Mouse (Mus musculus) heart, embryonic 14.5 days (tissue): Measurements from ENCODE around the gene Treh. TPM values are rescaled to one million over a fixed set of nuclear protein-coding genes. Genes with fewer than 3 reads are reported as not detected.
A peak's percentile ranks its signal among the peaks of the same experiment; 100 is the strongest.

Experiments
- ATAC-seq: fragments of 200-750 bp; cut with Nextera tagmentation; 2 replicates; pipeline ENCODE4 v1.8.0; 2017; ENCODE audit warnings: low read depth, moderate TSS enrichment; ENCODE audit not compliant: insufficient number of reproducible peaks, insufficient read depth, low FRiP score
- H3K27ac ChIP-seq, 2 experiments: fragments of 200-500 bp in 1 of 2; fragments of 300-500 bp in 1 of 2; sonication (generic) in 1 of 2; replicated peaks in 1 of 2; 2 replicates each; pipeline ENCODE4 v1.5.1; 2012 to 2014; ENCODE audit warnings: low read depth in 2 of 2, low read length in 2 of 2, control low read depth in 1 of 2, mild to moderate bottlenecking in 1 of 2, mixed read lengths in 1 of 2; ENCODE audit not compliant: control insufficient read depth in 1 of 2, insufficient read depth in 1 of 2
- H3K27me3 ChIP-seq: fragments of 300-500 bp; sonication (generic); 2 replicates; pipeline ENCODE4 v1.6.1; 2014; ENCODE audit warnings: mild to moderate bottlenecking, low read length, control low read depth; ENCODE audit not compliant: control insufficient read depth, insufficient read depth
- H3K36me3 ChIP-seq: fragments of 300-500 bp; sonication (generic); 2 replicates; pipeline ENCODE4 v1.6.1; 2014; ENCODE audit warnings: mild to moderate bottlenecking, control low read depth, low read length, mixed read lengths; ENCODE audit not compliant: control insufficient read depth, insufficient read depth
- H3K4me1 ChIP-seq, 2 experiments: fragments of 200-500 bp in 1 of 2; fragments of 300-500 bp in 1 of 2; sonication (generic) in 1 of 2; 2 replicates each; pipeline ENCODE4 v1.6.1; 2012 to 2014; ENCODE audit warnings: low read length in 2 of 2, control low read depth in 1 of 2, mixed read lengths in 1 of 2; ENCODE audit not compliant: control insufficient read depth in 2 of 2, insufficient read depth in 2 of 2
- H3K4me2 ChIP-seq: fragments of 300-500 bp; sonication (generic); 2 replicates; pipeline ENCODE4 v1.6.1; 2014; ENCODE audit warnings: mild to moderate bottlenecking, low read length
- H3K4me3 ChIP-seq, 2 experiments: fragments of 200-500 bp in 1 of 2; fragments of 300-500 bp in 1 of 2; sonication (generic) in 1 of 2; 2 replicates each; pipeline ENCODE4 v1.5.1; 2012 to 2014; ENCODE audit warnings: low read length in 2 of 2, mild to moderate bottlenecking in 2 of 2, control low read depth in 1 of 2, low read depth in 1 of 2, moderate library complexity in 1 of 2; ENCODE audit not compliant: control insufficient read depth in 1 of 2, insufficient read depth in 1 of 2
- H3K9ac ChIP-seq: fragments of 300-500 bp; sonication (generic); 2 replicates; pipeline ENCODE4 v1.6.1; 2014; ENCODE audit warnings: mild to moderate bottlenecking, low read length
- H3K9me3 ChIP-seq: fragments of 300-500 bp; sonication (generic); 2 replicates; pipeline ENCODE4 v1.6.1; 2016; ENCODE audit warnings: low read length, control low read depth; ENCODE audit not compliant: control insufficient read depth
- WGBS: fragments of 180-500 bp; shearing (Covaris S2); extraction: QIAGEN DNeasy Blood & Tissue Kit; methylation state at CpG from one replicate; pipeline ENCODE4 v1.1.7; 2014; 5-methylcytosine and 5-hydroxymethylcytosine counted together
- polyA plus RNA-seq: library from polyadenylated mRNA; unstranded; fragments of >200 nt; fragmentation: Nextera tagmentation; extraction: Ambion mirVana; gene quantifications from 2 replicates; pipeline ENCODE4 v1.2.1, GENCODE M21; 2014

Gene Treh
- polyA plus RNA-seq, 1 experiment from 2014 or later = not detected

GRCm38 (mm10) chr9:44721154-44721876 is 48.3 kb downstream of the Treh start:
- WGBS = under 1% methylated on average over 40 of the region's 40 CpGs

GRCm38 (mm10) chr9:44721877-44722186 is 48.8 kb downstream of the Treh start:
- Histone ChIP-seq H3K36me3 (peaks cover 35% of the 10 kb centered on the region), H3K27me3 (no peaks in the 10 kb centered on the region), H3K4me2 (peak overlapping the region; percentile 72), H3K4me3 (peak overlapping the region in 1 of 2 experiments; percentile 66; a peak in 2 of 4 replicates), H3K4me1 (peaks cover 39 to 61% of the 10 kb centered on the region in 2 experiments), H3K9me3 (no peaks in the 10 kb centered on the region), H3K27ac (peak overlapping the region; percentile 50 to 73; a peak in 3 of 4 replicates), H3K9ac (peak overlapping the region; percentile 84; the same call in 1 of the 2 replicates)
- 34% methylated on average over 3 of the region's 3 CpGs for WGBS
- no peak for ATAC-seq

More at GRCm38 (mm10) chr9:44721154-44721876, 48.3 kb downstream of the Treh start:
- ATAC-seq = peak; percentile 84
- Histone ChIP-seq H3K4me3 (peak overlapping the region; percentile 66 to 85), H3K4me2 (peak overlapping the region; percentile 72), H3K27ac (peak overlapping the region; percentile 56 to 73), H3K9ac (peak overlapping the region; percentile 84), H3K4me1 (peaks cover 34 to 56% of the 10 kb centered on the region in 2 experiments), H3K9me3 (no peaks in the 10 kb centered on the region), H3K36me3 (peaks cover 38% of the 10 kb centered on the region), H3K27me3 (no peaks in the 10 kb centered on the region)

GRCm38 (mm10) chr9:44722575-44722974 is 49.5 kb downstream of the Treh start:
- Histone ChIP-seq H3K4me1 (peaks cover 43 to 66% of the 10 kb centered on the region in 2 experiments), H3K4me2 (no peak overlapping the region), H3K4me3 (no peak overlapping the region), H3K9me3 (no peaks in the 10 kb centered on the region), H3K9ac (0 out of 2 replicates have a peak overlapping the region, but pooled peaks have one; percentile 11), H3K27me3 (no peaks in the 10 kb centered on the region), H3K36me3 (peaks cover 31% of the 10 kb centered on the region; the same call in 1 of the 2 replicates), H3K27ac (peak overlapping the region; percentile 12 to 66; a peak in 2 of 4 replicates)
- ATAC-seq = no peak
- 63% methylated on average over 7 of the region's 7 CpGs for WGBS

- H3K4me1 ChIP-seq = peaks cover 43 to 66% of the 10 kb centered on the region in 2 experiments
- WGBS = 37% methylated on average over 7 of the region's 7 CpGs
- no peak overlapping the region for H3K4me2 ChIP-seq
- no peak overlapping the region for H3K4me3 ChIP-seq
- peak overlapping the region; percentile 40 to 66 for H3K27ac ChIP-seq
- peak overlapping the region; percentile 21; the same call in 1 of the 2 replicates for H3K9ac ChIP-seq
- H3K36me3 ChIP-seq = peaks cover 27% of the 10 kb centered on the region; the same call in 1 of the 2 replicates
- no peaks in the 10 kb centered on the region for H3K9me3 ChIP-seq
- no peak for ATAC-seq
- H3K27me3 ChIP-seq = no peaks in the 10 kb centered on the region
Measured at GRCm38 (mm10) chr9:44723008-44723407, 50.0 kb downstream of the Treh start.

- Histone ChIP-seq H3K4me2 (no peak overlapping the region), H3K4me3 (no peak overlapping the region), H3K27me3 (no peaks in the 10 kb centered on the region), H3K27ac (peak overlapping the region; percentile 40 to 66; a peak in 3 of 4 replicates), H3K9ac (peak overlapping the region; percentile 21; the same call in 1 of the 2 replicates), H3K36me3 (peaks cover 22% of the 10 kb centered on the region; the same call in 1 of the 2 replicates), H3K9me3 (no peaks in the 10 kb centered on the region), H3K4me1 (peaks cover 43 to 66% of the 10 kb centered on the region in 2 experiments)
- ATAC-seq = no peak
- 38% methylated on average over 11 of the region's 11 CpGs for WGBS
Measured at GRCm38 (mm10) chr9:44723521-44724041, 50.5 kb downstream of the Treh start.

- Histone ChIP-seq H3K27ac (0 out of 4 replicates have a peak overlapping the region, but pooled peaks of 1 of the 2 experiments have one; percentile 66), H3K4me2 (no peak overlapping the region), H3K4me1 (peaks cover 46 to 66% of the 10 kb centered on the region in 2 experiments), H3K9ac (peak overlapping the region; percentile 11; the same call in 1 of the 2 replicates), H3K36me3 (peaks cover 22% of the 10 kb centered on the region; the same call in 1 of the 2 replicates), H3K9me3 (no peaks in the 10 kb centered on the region), H3K27me3 (no peaks in the 10 kb centered on the region), H3K4me3 (no peak overlapping the region)
- 56% methylated on average over 6 of the region's 6 CpGs for WGBS
- no peak for ATAC-seq
Measured at GRCm38 (mm10) chr9:44724223-44724622, 51.2 kb downstream of the Treh start.

GRCm38 (mm10) chr9:44724665-44725064 is 51.6 kb downstream of the Treh start:
- Histone ChIP-seq H3K9ac (no peak overlapping the region), H3K4me1 (peaks cover 46 to 61% of the 10 kb centered on the region in 2 experiments), H3K4me2 (no peak overlapping the region), H3K9me3 (no peaks in the 10 kb centered on the region), H3K27me3 (no peaks in the 10 kb centered on the region), H3K36me3 (peaks cover 22% of the 10 kb centered on the region; the same call in 1 of the 2 replicates), H3K4me3 (no peak overlapping the region), H3K27ac (no peak overlapping the region)
- no peak for ATAC-seq
- WGBS = 53% methylated on average over 2 of the region's 2 CpGs
